Mouse (Mus musculus): ENCODE data around the gene Plekho2. TPM values are rescaled to one million over a fixed set of nuclear protein-coding genes. Genes with fewer than 3 reads are reported as not detected.

Gene Plekho2
- 4.7 and 7.0 TPM in 2 replicates for polyA plus RNA-seq (2021; fragmentation: Nextera tagmentation)
- long read RNA-seq, experiment 1, transcript Plekho2-201 (6 exons, 3,273 nt) = major isoform, 26 of 46 reads
- long read RNA-seq, experiment 1, partial matches to known transcripts = 6 of 46 reads
- long read RNA-seq, experiment 1, other reads (novel, unspliced or antisense) = 14 of 46 reads
- long read RNA-seq, experiment 2, partial matches to known transcripts = 0 of 6 reads
- long read RNA-seq, experiment 2, other reads (novel, unspliced or antisense) = 2 of 6 reads

GRCm38 (mm10) chr9:65579781-65580371, at the start of gene Plekho2:
TSS of gene Plekho2 (minus strand) at chr9:65580040.

GRCm38 (mm10) chr9:65629025-65629766, 49.4 kb upstream of the Plekho2 start, which contains the start of gene Rbpms2:
TSS of gene Rbpms2 (plus strand) at chr9:65629648.

GRCm38 (mm10) chr9:65586406-65587269, 6.8 kb upstream of the Plekho2 start, which contains the start of gene Pif1:
TSS of gene Pif1 (plus strand) at chr9:65587160.

GRCm38 (mm10) chr9:65519807-65520504, 59.9 kb downstream of the Plekho2 start, which contains the start of gene Ankdd1a:
TSS of gene Ankdd1a (minus strand) at chr9:65520193.

Other genes starting within 250 kb of the Plekho2 start
- 8.5 and 21.3 TPM in 2 replicates for gene Pdcd7, start 233.9 kb downstream of the Plekho2 start, polyA plus RNA-seq (2021; fragmentation: Nextera tagmentation)
- 0.18 TPM in 1 of 2 replicates, not detected in the other for gene Ubap1l, start 219.0 kb downstream of the Plekho2 start, polyA plus RNA-seq (2021; fragmentation: Nextera tagmentation)
- 0.18 and 0.23 TPM in 2 replicates for gene Kbtbd13, start 188.4 kb downstream of the Plekho2 start, polyA plus RNA-seq (2021; fragmentation: Nextera tagmentation)
- 1.6 and 2.5 TPM in 2 replicates for gene Rasl12, start 181.5 kb downstream of the Plekho2 start, polyA plus RNA-seq (2021; fragmentation: Nextera tagmentation)
- not detected in 2 replicates for gene Slc51b, start 157.1 kb downstream of the Plekho2 start, polyA plus RNA-seq (2021; fragmentation: Nextera tagmentation)
- 9.8 and 10.9 TPM in 2 replicates for gene Mtfmt, start 144.3 kb downstream of the Plekho2 start, polyA plus RNA-seq (2021; fragmentation: Nextera tagmentation)
- 37.2 and 47.8 TPM in 2 replicates for gene Spg21, start 119.1 kb downstream of the Plekho2 start, polyA plus RNA-seq (2021; fragmentation: Nextera tagmentation)
- gene Ankdd1a, start 59.8 kb downstream of the Plekho2 start, polyA plus RNA-seq (2021; fragmentation: Nextera tagmentation) = 0.15 TPM in 1 of 2 replicates, not detected in the other
- 0.14 and 0.18 TPM in 2 replicates for gene Pif1, start 7.1 kb upstream of the Plekho2 start, polyA plus RNA-seq (2021; fragmentation: Nextera tagmentation)
- gene Rbpms2, start 49.6 kb upstream of the Plekho2 start, polyA plus RNA-seq (2021; fragmentation: Nextera tagmentation) = 1.8 and 3.2 TPM in 2 replicates
- gene Oaz2, start 88.0 kb upstream of the Plekho2 start, polyA plus RNA-seq (2021; fragmentation: Nextera tagmentation) = 260 and 293 TPM in 2 replicates
- gene Zfp609, start 247.5 kb upstream of the Plekho2 start, polyA plus RNA-seq (2021; fragmentation: Nextera tagmentation) = 3.1 and 3.3 TPM in 2 replicates